Mouse (Mus musculus): ENCODE results near the gene Ubxn2a. TPM values are rescaled to one million over a fixed set of nuclear protein-coding genes. Genes with fewer than 3 reads are reported as not detected.

The Ubxn2a gene
- polyA plus RNA-seq, 1 experiment from 2014 or later, result 41.7 TPM

DNA sequence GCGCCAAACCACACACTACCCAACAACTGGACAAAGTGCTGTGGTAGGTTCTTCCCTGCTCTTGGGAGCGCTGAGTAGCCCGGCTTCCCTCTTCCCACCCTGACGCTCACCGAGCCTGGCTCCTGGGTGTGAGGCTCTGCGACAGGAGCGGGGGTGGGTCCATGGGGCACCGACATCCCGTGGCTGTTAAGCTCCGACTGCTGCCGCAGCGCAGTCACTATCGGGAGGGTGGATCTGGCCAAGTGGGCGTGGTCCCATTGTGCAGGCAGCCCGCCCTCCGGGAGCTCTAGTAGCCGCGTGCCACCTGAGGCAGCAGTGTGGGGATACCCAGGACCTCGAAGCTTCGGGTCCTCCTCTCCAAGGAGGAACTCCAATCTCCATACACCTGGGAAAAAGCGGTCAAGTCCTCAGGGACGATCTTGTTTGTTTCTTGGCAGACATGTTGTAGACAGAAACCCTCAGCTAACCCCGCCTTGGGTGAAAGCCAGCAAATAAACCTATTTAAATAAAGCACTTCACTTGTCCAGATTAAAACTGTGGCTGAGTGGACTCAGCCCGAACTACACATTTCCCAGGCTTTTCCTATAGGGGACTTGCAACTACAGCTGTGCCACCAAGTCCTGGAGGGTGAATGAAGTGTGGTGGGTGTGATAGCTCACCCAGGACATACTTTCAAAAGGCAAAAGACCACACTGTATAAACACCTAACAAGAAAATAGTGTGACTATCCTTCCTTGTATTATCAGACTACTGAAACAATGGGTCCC lies 33.2 kb downstream of the Ubxn2a start, which contains the start of gene Mfsd2b:
Mfsd2b (minus strand) TSS at position 199 of the 767 bp plus-strand sequence.
- 4% methylated on average over 24 of the region's 24 CpGs for WGBS

GRCm38 (mm10) chr12:4873531-4873930 lies 34.0 kb downstream of the Ubxn2a start:
- peak; percentile 9; the same call in 1 of the 2 replicates for ATAC-seq (replicated peaks)
- H3K27ac ChIP-seq, result no peak overlapping the region
- peaks cover 8% of the 10 kb centered on the region for H3K4me1 ChIP-seq
- H3K27me3 ChIP-seq (replicated peaks), result no peaks in the 10 kb centered on the region
- peak overlapping the region; percentile 78 for H3K4me2 ChIP-seq
- H3K36me3 ChIP-seq (replicated peaks), result no peaks in the 10 kb centered on the region
- 83% methylated on average over 6 of the region's 6 CpGs for WGBS
- no peaks in the 10 kb centered on the region for H3K9me3 ChIP-seq
- H3K9ac ChIP-seq, result no peak overlapping the region; the same call in 1 of the 2 replicates
- H3K4me3 ChIP-seq, result peak overlapping the region; percentile 43; the same call in 1 of the 2 replicates

More for the DNA sequence above, 33.2 kb downstream of the Ubxn2a start, which contains the start of gene Mfsd2b:
- H3K4me3 ChIP-seq, result peak within 1 kb of the TSS; percentile 43
- H3K9ac ChIP-seq, result peak within 1 kb of the TSS; percentile 30
- H3K36me3 ChIP-seq (replicated peaks), result no peaks in the 10 kb centered on the region
- peaks cover 8% of the 10 kb centered on the region for H3K4me1 ChIP-seq
- H3K4me2 ChIP-seq, result peak within 1 kb of the TSS; percentile 78
- H3K9me3 ChIP-seq, result no peaks in the 10 kb centered on the region
- no peaks in the 10 kb centered on the region for H3K27me3 ChIP-seq (replicated peaks)
- ATAC-seq (replicated peaks), result peak; percentile 86
- no peak within 1 kb of the TSS for H3K27ac ChIP-seq

DNA sequence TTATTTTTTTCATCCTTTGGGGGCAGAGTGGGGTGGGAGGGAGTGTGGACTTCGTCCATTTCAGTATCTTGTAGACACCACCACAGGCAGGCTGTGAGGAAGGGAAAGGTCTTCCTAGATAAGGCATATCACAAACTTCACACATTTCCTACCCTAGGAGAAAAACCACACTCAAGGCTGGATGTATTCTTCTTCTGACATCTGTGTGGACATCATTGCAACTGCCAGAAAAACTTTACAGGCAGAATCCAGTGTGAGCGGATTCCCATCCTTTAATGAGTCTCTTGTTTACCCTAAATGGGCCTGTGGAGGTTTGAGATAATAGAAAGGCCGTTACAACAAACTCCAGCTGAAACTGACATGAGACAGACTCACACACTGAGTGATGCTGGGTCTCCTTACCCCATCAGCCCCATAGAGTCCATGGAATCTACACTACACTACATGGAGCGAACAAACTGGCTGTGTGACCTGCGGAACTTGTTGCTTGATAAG lies 34.5 kb downstream of the Ubxn2a start:
- H3K4me3 ChIP-seq, result no peak overlapping the region
- no peak for ATAC-seq (replicated peaks)
- H3K4me1 ChIP-seq, result peaks cover 8% of the 10 kb centered on the region
- no peak overlapping the region for H3K27ac ChIP-seq
- H3K4me2 ChIP-seq, result no peak overlapping the region
- no peaks in the 10 kb centered on the region for H3K9me3 ChIP-seq
- 88% methylated on average over 5 of the region's 5 CpGs for WGBS
- H3K9ac ChIP-seq, result no peak overlapping the region
- no peaks in the 10 kb centered on the region for H3K27me3 ChIP-seq (replicated peaks)
- H3K36me3 ChIP-seq (replicated peaks), result no peaks in the 10 kb centered on the region

GRCm38 (mm10) chr12:4872273-4872672 lies 35.2 kb downstream of the Ubxn2a start:
- no peak overlapping the region for H3K4me3 ChIP-seq
- no peak overlapping the region for H3K4me2 ChIP-seq
- no peaks in the 10 kb centered on the region for H3K36me3 ChIP-seq (replicated peaks)
- no peak overlapping the region for H3K9ac ChIP-seq
- 58% methylated on average over 4 of the region's 4 CpGs for WGBS
- ATAC-seq (replicated peaks), result no peak
- peaks cover 8% of the 10 kb centered on the region for H3K4me1 ChIP-seq
- H3K27ac ChIP-seq, result no peak overlapping the region
- no peaks in the 10 kb centered on the region for H3K27me3 ChIP-seq (replicated peaks)
- H3K9me3 ChIP-seq, result no peaks in the 10 kb centered on the region

DNA sequence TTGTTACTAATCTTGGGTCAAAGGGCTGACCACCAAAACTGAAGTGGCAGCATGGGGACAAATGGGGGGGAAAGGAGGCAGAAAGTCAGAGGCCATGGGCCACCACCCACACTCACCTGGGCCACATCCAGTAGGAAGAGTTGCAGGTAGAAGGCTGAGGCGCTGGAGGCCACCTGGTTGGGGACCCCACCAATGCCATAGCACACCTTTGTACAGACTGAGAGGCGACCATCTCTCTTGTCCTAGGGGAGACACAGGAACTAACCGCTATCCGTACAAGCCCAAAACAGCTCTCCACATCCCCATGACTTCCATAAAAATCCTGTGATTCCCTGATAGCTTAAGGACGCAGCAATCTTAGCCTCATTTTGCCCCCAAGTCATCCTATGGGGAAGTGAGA lies 36.2 kb downstream of the Ubxn2a start:
- H3K4me3 ChIP-seq, result no peak overlapping the region
- no peaks in the 10 kb centered on the region for H3K9me3 ChIP-seq
- no peak overlapping the region for H3K4me2 ChIP-seq
- no peak overlapping the region for H3K9ac ChIP-seq
- no peak for ATAC-seq (replicated peaks)
- no peaks in the 10 kb centered on the region for H3K36me3 ChIP-seq (replicated peaks)
- H3K27me3 ChIP-seq (replicated peaks), result no peaks in the 10 kb centered on the region
- H3K27ac ChIP-seq, result no peak overlapping the region
- 88% methylated on average over 5 of the region's 5 CpGs for WGBS
- peaks cover 8% of the 10 kb centered on the region for H3K4me1 ChIP-seq

DNA sequence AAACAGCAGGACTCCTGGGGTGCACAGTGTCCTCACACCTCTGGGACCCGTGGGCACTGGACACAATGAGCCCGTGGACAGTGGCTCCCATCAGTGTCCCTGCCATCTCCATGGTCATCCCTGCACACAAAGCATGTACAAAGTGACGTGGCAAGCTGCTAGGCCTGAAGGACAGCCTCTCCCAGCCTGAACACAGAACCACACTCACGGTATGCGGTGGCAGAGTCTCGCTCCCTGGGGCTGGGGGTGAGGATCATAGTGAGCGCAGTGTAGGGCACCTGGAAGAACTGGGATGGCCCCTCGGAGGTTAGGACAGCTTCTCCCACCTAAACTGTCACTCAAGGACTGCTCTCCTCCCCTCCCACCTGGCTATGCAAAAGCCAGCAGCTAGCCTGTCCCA lies 38.6 kb downstream of the Ubxn2a start:
- H3K9me3 ChIP-seq, result no peaks in the 10 kb centered on the region

DNA sequence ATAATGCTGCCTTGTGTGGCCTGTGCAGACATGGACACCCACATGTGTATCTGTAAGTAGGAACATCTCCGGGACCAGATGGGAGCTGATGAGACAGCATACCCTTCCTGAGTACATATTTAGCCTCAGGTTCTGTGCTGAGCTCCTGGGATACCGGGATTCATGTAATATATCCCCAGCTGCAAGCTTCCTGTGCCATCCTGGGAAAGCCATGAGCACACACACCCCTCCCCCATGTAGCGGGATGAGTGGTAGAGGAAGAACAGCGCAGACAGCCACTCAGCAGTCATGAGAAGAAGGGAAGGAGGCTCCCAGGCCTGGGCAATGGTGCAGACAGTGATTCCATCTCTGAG lies 43.2 kb downstream of the Ubxn2a start:
- Histone ChIP-seq H3K9me3 (no peaks in the 10 kb centered on the region), H3K36me3 (replicated peaks) (no peaks in the 10 kb centered on the region), H3K4me3 (no peak overlapping the region), H3K9ac (no peak overlapping the region), H3K4me2 (no peak overlapping the region), H3K27me3 (replicated peaks) (no peaks in the 10 kb centered on the region), H3K27ac (no peak overlapping the region), H3K4me1 (no peaks in the 10 kb centered on the region)
- ATAC-seq (replicated peaks), result no peak
- 73% methylated on average over 4 of the region's 4 CpGs for WGBS

More for the DNA sequence above, 38.6 kb downstream of the Ubxn2a start:
- H3K9ac ChIP-seq, result no peak overlapping the region
- no peaks in the 10 kb centered on the region for H3K36me3 ChIP-seq (replicated peaks)
- H3K4me1 ChIP-seq, result peaks cover 2% of the 10 kb centered on the region
- no peak overlapping the region for H3K4me3 ChIP-seq
- 81% methylated on average over 8 of the region's 8 CpGs for WGBS
- no peak overlapping the region for H3K27ac ChIP-seq
- H3K27me3 ChIP-seq (replicated peaks), result no peaks in the 10 kb centered on the region
- no peak overlapping the region for H3K4me2 ChIP-seq
- ATAC-seq (replicated peaks), result no peak

DNA sequence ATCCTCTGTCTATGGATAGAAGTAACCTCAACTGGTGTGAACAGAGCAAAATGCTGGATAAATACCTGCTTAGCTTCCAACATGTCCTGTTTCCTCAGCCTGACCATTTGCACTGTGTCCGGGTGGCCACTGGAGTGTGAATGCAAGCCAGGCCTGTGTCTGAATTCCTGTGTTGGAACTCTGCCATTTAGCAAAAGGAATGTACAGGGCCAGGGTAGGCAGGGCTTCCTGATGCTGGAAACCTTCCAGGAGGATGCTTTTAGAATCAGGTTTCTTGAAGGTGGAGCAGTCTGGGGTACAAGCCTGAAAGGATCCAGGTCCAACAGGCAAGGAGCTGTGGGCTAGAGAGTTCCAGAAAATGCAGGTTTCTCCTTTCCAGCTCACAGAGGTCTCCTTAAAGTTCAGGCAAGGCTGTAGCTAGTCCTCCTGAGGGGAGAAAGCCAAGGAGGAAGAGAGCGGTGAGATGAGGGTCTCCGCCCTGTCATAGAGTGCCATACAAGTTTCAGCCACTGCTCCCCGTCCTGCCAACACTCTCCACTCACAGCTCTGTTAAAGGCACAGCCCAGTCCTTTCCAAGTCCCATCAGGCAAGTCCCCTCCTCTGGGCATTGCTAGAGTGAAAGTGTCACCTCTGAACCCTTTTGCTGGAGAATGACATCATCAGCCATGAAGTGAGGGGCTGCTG lies 43.7 kb downstream of the Ubxn2a start:
- Histone ChIP-seq H3K4me2 (no peak overlapping the region), H3K4me3 (no peak overlapping the region), H3K9me3 (no peaks in the 10 kb centered on the region), H3K9ac (no peak overlapping the region), H3K4me1 (no peaks in the 10 kb centered on the region), H3K27ac (no peak overlapping the region), H3K36me3 (replicated peaks) (no peaks in the 10 kb centered on the region), H3K27me3 (replicated peaks) (no peaks in the 10 kb centered on the region)
- WGBS, result 81% methylated on average over 4 of the region's 4 CpGs
- no peak for ATAC-seq (replicated peaks)

GRCm38 (mm10) chr12:4862672-4863071 lies 44.8 kb downstream of the Ubxn2a start:
- no peak overlapping the region for H3K4me2 ChIP-seq
- 84% methylated on average over 4 of the region's 4 CpGs for WGBS
- ATAC-seq (replicated peaks), result no peak

GRCm38 (mm10) chr12:4859241-4859914 lies 48.1 kb downstream of the Ubxn2a start:
- Histone ChIP-seq H3K27ac (no peak overlapping the region), H3K4me1 (no peaks in the 10 kb centered on the region), H3K36me3 (replicated peaks) (no peaks in the 10 kb centered on the region), H3K4me3 (no peak overlapping the region), H3K9ac (no peak overlapping the region), H3K4me2 (no peak overlapping the region), H3K27me3 (replicated peaks) (no peaks in the 10 kb centered on the region), H3K9me3 (no peaks in the 10 kb centered on the region)
- 0 out of 2 replicates have a peak, but pooled peaks have one; percentile 38 for ATAC-seq (replicated peaks)
- WGBS, result 43% methylated on average over 11 of the region's 11 CpGs

More at GRCm38 (mm10) chr12:4862672-4863071, 44.8 kb downstream of the Ubxn2a start:
- Histone ChIP-seq H3K4me1 (no peaks in the 10 kb centered on the region), H3K27ac (no peak overlapping the region), H3K36me3 (replicated peaks) (no peaks in the 10 kb centered on the region), H3K9ac (no peak overlapping the region), H3K9me3 (no peaks in the 10 kb centered on the region), H3K27me3 (replicated peaks) (no peaks in the 10 kb centered on the region), H3K4me3 (no peak overlapping the region)

DNA sequence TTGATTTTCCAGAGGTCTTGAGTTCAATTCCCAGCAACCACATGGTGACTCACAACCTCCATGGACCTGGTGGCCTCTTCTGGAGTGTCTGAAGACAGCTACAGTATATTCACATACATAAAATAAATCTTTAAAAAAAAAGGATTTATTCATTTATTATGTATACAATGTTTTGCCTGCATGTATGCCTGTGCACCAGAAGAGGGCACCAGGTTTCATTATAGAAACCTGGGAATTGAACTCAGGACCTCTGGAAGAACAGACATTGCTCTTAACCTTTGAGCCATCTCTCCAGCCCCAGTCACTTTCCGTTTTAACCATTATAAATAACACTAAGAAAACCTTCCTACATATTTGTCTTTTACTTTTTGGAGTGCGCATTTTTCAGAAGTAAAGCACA lies 50.7 kb downstream of the Ubxn2a start:
- H3K9me3 ChIP-seq, result no peaks in the 10 kb centered on the region
- no peak overlapping the region for H3K9ac ChIP-seq
- H3K27ac ChIP-seq, result no peak overlapping the region
- WGBS, result 92% methylated on average over 2 of the region's 2 CpGs
- no peak for ATAC-seq (replicated peaks)
- H3K27me3 ChIP-seq (replicated peaks), result no peaks in the 10 kb centered on the region
- H3K36me3 ChIP-seq (replicated peaks), result no peaks in the 10 kb centered on the region
- no peak overlapping the region for H3K4me3 ChIP-seq
- H3K4me2 ChIP-seq, result no peak overlapping the region
- H3K4me1 ChIP-seq, result no peaks in the 10 kb centered on the region

DNA sequence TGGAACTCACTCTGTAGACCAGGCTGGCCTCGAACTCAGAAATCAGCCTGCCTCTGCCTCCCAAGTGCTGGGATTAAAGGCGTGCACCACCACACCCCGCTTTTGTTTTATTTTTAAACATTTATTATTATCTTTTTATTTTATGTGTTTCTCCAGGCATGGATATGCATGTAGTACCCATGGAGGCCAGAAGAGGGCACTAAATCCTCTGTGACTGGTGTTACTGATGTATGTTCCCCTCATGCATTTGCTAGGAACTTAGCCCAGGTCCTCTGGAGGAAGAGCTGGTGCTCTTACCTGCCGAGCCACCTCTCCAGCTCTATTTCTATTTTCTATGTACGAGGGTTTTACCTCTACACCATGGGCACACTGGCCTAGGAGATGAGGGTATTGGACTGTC lies 51.3 kb downstream of the Ubxn2a start:
- no peaks in the 10 kb centered on the region for H3K36me3 ChIP-seq (replicated peaks)
- no peaks in the 10 kb centered on the region for H3K27me3 ChIP-seq (replicated peaks)
- 97% methylated on average over 5 of the region's 5 CpGs for WGBS
- no peak overlapping the region for H3K9ac ChIP-seq
- no peak overlapping the region for H3K4me2 ChIP-seq
- H3K27ac ChIP-seq, result no peak overlapping the region
- no peaks in the 10 kb centered on the region for H3K9me3 ChIP-seq
- ATAC-seq (replicated peaks), result no peak
- no peak overlapping the region for H3K4me3 ChIP-seq
- no peaks in the 10 kb centered on the region for H3K4me1 ChIP-seq
